Mouse (Mus musculus): Measurements from ENCODE around the gene Cuedc1. TPM values are rescaled to one million over a fixed set of nuclear protein-coding genes. Genes with fewer than 3 reads are reported as not detected.

Gene Cuedc1
- polyA plus RNA-seq (2015; fragmentation: Nextera tagmentation; extraction: Ambion mirVana) = 14.6 and 14.7 TPM in 2 replicates

GRCm38 (mm10) chr11:88098021-88098729, at the start of gene Cuedc1:
Gene Cuedc1, plus strand, starts transcription at chr11:88098058.
- H3K4me1 ChIP-seq (ENCODE audit: insufficient read depth, low read length) = peaks cover 32% of the 10 kb centered on the region
- peak within 1 kb of the TSS; percentile 96 for H3K27ac ChIP-seq (ENCODE audit: low read length)
- peak within 1 kb of the TSS; percentile 97 for H3K9ac ChIP-seq (replicated peaks; ENCODE audit: low read length)
- H3K36me3 ChIP-seq (ENCODE audit: insufficient read depth, low read length) = no peaks in the 10 kb centered on the region
- H3K27me3 ChIP-seq (ENCODE audit: insufficient read depth, low read length) = 0 out of 2 replicates have a peak, but pooled peaks cover 3% of the 10 kb centered on the region
- H3K9me3 ChIP-seq (ENCODE audit: low read length) = no peaks in the 10 kb centered on the region
- ATAC-seq (ENCODE audit: low FRiP score, low TSS enrichment) = no peak
- H3K4me2 ChIP-seq (replicated peaks; ENCODE audit: low read depth, low read length) = peak within 1 kb of the TSS; percentile 70
- 24% methylated on average over 17 of the region's 17 CpGs for WGBS
- H3K4me3 ChIP-seq (ENCODE audit: low read length) = peak within 1 kb of the TSS; percentile 74

DNA sequence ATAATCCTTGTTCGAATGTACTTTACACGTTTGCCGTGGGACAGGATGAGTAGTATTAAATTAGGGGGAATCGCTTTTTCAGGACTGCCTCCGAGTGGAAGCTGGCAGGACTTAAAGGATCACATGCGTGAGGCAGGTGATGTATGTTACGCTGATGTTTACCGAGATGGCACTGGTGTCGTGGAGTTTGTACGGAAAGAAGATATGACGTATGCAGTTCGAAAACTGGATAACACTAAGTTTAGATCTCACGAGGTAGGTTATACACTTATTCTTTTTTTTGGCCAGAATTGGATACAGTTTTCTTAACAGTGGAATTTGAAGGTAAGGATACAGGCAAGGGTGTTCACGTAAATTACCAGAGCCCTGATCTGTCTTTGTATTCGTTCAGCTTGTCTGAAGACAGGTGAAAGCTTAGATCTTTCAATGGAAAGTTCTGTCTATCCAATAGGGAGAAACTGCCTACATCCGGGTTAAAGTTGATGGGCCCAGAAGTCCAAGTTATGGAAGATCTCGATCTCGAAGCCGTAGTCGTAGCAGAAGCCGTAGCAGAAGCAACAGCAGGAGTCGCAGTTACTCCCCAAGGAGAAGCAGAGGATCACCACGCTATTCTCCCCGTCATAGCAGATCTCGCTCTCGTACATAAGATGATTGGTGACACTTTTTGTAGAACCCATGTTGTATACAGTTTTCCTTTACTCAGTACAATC, 48.7 kb upstream of the Cuedc1 start:
- Histone ChIP-seq H3K9ac (replicated peaks; ENCODE audit: low read length) (peak overlapping the region; percentile 99), H3K27me3 (ENCODE audit: insufficient read depth, low read length) (no peaks in the 10 kb centered on the region), H3K4me1 (ENCODE audit: insufficient read depth, low read length) (peaks cover 33% of the 10 kb centered on the region), H3K36me3 (ENCODE audit: insufficient read depth, low read length) (peaks cover 20% of the 10 kb centered on the region; the same call in 1 of the 2 replicates), H3K4me2 (replicated peaks; ENCODE audit: low read depth, low read length) (peak overlapping the region; percentile 95), H3K9me3 (ENCODE audit: low read length) (no peaks in the 10 kb centered on the region), H3K4me3 (ENCODE audit: low read length) (peak overlapping the region; percentile 71), H3K27ac (ENCODE audit: low read length) (0 out of 2 replicates have a peak overlapping the region, but pooled peaks have one; percentile 10)
- WGBS = 14% methylated on average over 26 of the region's 26 CpGs
- no peak for ATAC-seq (ENCODE audit: low FRiP score, low TSS enrichment)

- Histone ChIP-seq H3K9ac (replicated peaks; ENCODE audit: low read length) (peak overlapping the region; percentile 99; the same call in 1 of the 2 replicates), H3K4me1 (ENCODE audit: insufficient read depth, low read length) (peaks cover 33% of the 10 kb centered on the region), H3K9me3 (ENCODE audit: low read length) (no peaks in the 10 kb centered on the region), H3K36me3 (ENCODE audit: insufficient read depth, low read length) (peaks cover 20% of the 10 kb centered on the region; the same call in 1 of the 2 replicates), H3K27ac (ENCODE audit: low read length) (no peak overlapping the region), H3K4me2 (replicated peaks; ENCODE audit: low read depth, low read length) (peak overlapping the region; percentile 95), H3K27me3 (ENCODE audit: insufficient read depth, low read length) (no peaks in the 10 kb centered on the region), H3K4me3 (ENCODE audit: low read length) (peak overlapping the region; percentile 71)
- ATAC-seq (ENCODE audit: low FRiP score, low TSS enrichment) = no peak
Observed at GRCm38 (mm10) chr11:88049732-88050131, 48.1 kb upstream of the Cuedc1 start.

- 81% methylated on average over 4 of the region's 4 CpGs for WGBS
Observed at GRCm38 (mm10) chr11:88052638-88053037, 45.2 kb upstream of the Cuedc1 start.

GRCm38 (mm10) chr11:88053821-88054220, 44.0 kb upstream of the Cuedc1 start:
- Histone ChIP-seq H3K27me3 (ENCODE audit: insufficient read depth, low read length) (no peaks in the 10 kb centered on the region), H3K4me3 (ENCODE audit: low read length) (no peak overlapping the region), H3K9me3 (ENCODE audit: low read length) (no peaks in the 10 kb centered on the region), H3K4me1 (ENCODE audit: insufficient read depth, low read length) (peaks cover 25% of the 10 kb centered on the region), H3K36me3 (ENCODE audit: insufficient read depth, low read length) (peaks cover 19% of the 10 kb centered on the region; the same call in 1 of the 2 replicates), H3K4me2 (replicated peaks; ENCODE audit: low read depth, low read length) (no peak overlapping the region), H3K9ac (replicated peaks; ENCODE audit: low read length) (no peak overlapping the region), H3K27ac (ENCODE audit: low read length) (no peak overlapping the region)
- peak; percentile 39; the same call in 1 of the 2 replicates for ATAC-seq (ENCODE audit: low FRiP score, low TSS enrichment)
- WGBS = 65% methylated on average over 3 of the region's 3 CpGs

More at GRCm38 (mm10) chr11:88052638-88053037, 45.2 kb upstream of the Cuedc1 start:
- no peaks in the 10 kb centered on the region for H3K9me3 ChIP-seq (ENCODE audit: low read length)
- H3K9ac ChIP-seq (replicated peaks; ENCODE audit: low read length) = no peak overlapping the region
- no peak overlapping the region for H3K27ac ChIP-seq (ENCODE audit: low read length)
- H3K4me3 ChIP-seq (ENCODE audit: low read length) = no peak overlapping the region
- no peaks in the 10 kb centered on the region for H3K27me3 ChIP-seq (ENCODE audit: insufficient read depth, low read length)
- H3K4me1 ChIP-seq (ENCODE audit: insufficient read depth, low read length) = peaks cover 25% of the 10 kb centered on the region
- no peak for ATAC-seq (ENCODE audit: low FRiP score, low TSS enrichment)
- H3K36me3 ChIP-seq (ENCODE audit: insufficient read depth, low read length) = peaks cover 20% of the 10 kb centered on the region; the same call in 1 of the 2 replicates
- no peak overlapping the region for H3K4me2 ChIP-seq (replicated peaks; ENCODE audit: low read depth, low read length)

GRCm38 (mm10) chr11:88054589-88054988, 43.3 kb upstream of the Cuedc1 start:
- H3K9me3 ChIP-seq (ENCODE audit: low read length) = no peaks in the 10 kb centered on the region
- peaks cover 12% of the 10 kb centered on the region; the same call in 1 of the 2 replicates for H3K36me3 ChIP-seq (ENCODE audit: insufficient read depth, low read length)
- H3K4me3 ChIP-seq (ENCODE audit: low read length) = no peak overlapping the region
- WGBS = 74% methylated on average over 1 of the region's 1 CpGs
- no peak for ATAC-seq (ENCODE audit: low FRiP score, low TSS enrichment)
- H3K4me2 ChIP-seq (replicated peaks; ENCODE audit: low read depth, low read length) = no peak overlapping the region
- H3K27ac ChIP-seq (ENCODE audit: low read length) = no peak overlapping the region
- peaks cover 17% of the 10 kb centered on the region for H3K4me1 ChIP-seq (ENCODE audit: insufficient read depth, low read length)
- no peaks in the 10 kb centered on the region for H3K27me3 ChIP-seq (ENCODE audit: insufficient read depth, low read length)
- no peak overlapping the region for H3K9ac ChIP-seq (replicated peaks; ENCODE audit: low read length)

- no peak overlapping the region for H3K9ac ChIP-seq (replicated peaks; ENCODE audit: low read length)
- no peak overlapping the region for H3K4me2 ChIP-seq (replicated peaks; ENCODE audit: low read depth, low read length)
- ATAC-seq (ENCODE audit: low FRiP score, low TSS enrichment) = no peak
- no peak overlapping the region for H3K27ac ChIP-seq (ENCODE audit: low read length)
- H3K36me3 ChIP-seq (ENCODE audit: insufficient read depth, low read length) = peaks cover 7% of the 10 kb centered on the region; the same call in 1 of the 2 replicates
- H3K4me1 ChIP-seq (ENCODE audit: insufficient read depth, low read length) = peaks cover 9% of the 10 kb centered on the region
- no peak overlapping the region for H3K4me3 ChIP-seq (ENCODE audit: low read length)
- H3K27me3 ChIP-seq (ENCODE audit: insufficient read depth, low read length) = no peaks in the 10 kb centered on the region
- H3K9me3 ChIP-seq (ENCODE audit: low read length) = no peaks in the 10 kb centered on the region
- WGBS = 83% methylated on average over 2 of the region's 2 CpGs
Observed at GRCm38 (mm10) chr11:88055777-88056176, 42.1 kb upstream of the Cuedc1 start.

DNA sequence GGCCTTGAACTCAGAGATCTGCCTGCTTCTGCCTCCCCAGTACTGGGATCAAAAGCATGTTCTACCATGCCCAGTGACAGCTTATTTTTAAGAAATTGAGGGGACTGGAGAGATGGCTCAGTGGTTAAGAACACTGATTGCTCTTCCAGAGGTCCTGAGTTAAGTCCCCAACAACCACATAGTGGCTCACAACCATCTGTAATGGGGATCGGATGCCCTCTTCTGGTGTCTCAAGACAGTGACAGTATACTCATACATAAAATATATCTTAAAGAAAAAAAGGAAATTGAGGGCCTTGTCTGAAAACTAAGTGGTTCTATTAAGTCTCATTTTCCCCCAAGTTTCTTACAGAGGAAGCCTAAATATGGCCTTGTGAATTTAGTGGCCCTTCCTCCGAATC, 40.1 kb upstream of the Cuedc1 start:
- Histone ChIP-seq H3K27ac (ENCODE audit: low read length) (no peak overlapping the region), H3K36me3 (ENCODE audit: insufficient read depth, low read length) (0 out of 2 replicates have a peak, but pooled peaks cover 3% of the 10 kb centered on the region), H3K9ac (replicated peaks; ENCODE audit: low read length) (no peak overlapping the region), H3K9me3 (ENCODE audit: low read length) (no peaks in the 10 kb centered on the region), H3K4me3 (ENCODE audit: low read length) (no peak overlapping the region), H3K4me1 (ENCODE audit: insufficient read depth, low read length) (no peaks in the 10 kb centered on the region), H3K27me3 (ENCODE audit: insufficient read depth, low read length) (no peaks in the 10 kb centered on the region), H3K4me2 (replicated peaks; ENCODE audit: low read depth, low read length) (no peak overlapping the region)
- 64% methylated on average over 2 of the region's 2 CpGs for WGBS
- no peak for ATAC-seq (ENCODE audit: low FRiP score, low TSS enrichment)

DNA sequence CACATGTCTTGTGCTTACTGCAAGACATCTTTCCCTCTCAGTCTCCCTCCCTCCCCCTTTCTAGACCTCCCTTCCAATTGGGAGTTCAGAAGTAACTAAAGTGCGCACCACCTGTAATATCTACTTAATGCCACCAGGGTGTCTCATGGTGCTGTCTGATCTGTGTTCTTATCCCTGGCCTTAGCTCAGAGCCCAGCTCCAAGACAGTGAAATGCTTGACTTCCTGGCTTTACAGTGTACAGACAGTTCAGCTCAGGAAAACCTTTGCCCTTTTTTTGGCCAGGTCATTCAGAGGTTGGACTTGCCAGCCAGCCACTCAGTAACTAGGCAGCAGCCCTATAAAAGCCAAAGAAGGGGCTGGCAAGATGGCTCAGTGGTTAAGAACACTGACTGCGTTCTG, 38.7 kb upstream of the Cuedc1 start:
- no peaks in the 10 kb centered on the region for H3K36me3 ChIP-seq (ENCODE audit: insufficient read depth, low read length)
- WGBS = 55% methylated on average over 2 of the region's 2 CpGs
- no peak overlapping the region for H3K4me3 ChIP-seq (ENCODE audit: low read length)
- ATAC-seq (ENCODE audit: low FRiP score, low TSS enrichment) = peak; percentile 85; the same call in 1 of the 2 replicates
- H3K4me1 ChIP-seq (ENCODE audit: insufficient read depth, low read length) = no peaks in the 10 kb centered on the region
- H3K4me2 ChIP-seq (replicated peaks; ENCODE audit: low read depth, low read length) = no peak overlapping the region
- no peak overlapping the region for H3K27ac ChIP-seq (ENCODE audit: low read length)
- H3K9ac ChIP-seq (replicated peaks; ENCODE audit: low read length) = no peak overlapping the region
- H3K27me3 ChIP-seq (ENCODE audit: insufficient read depth, low read length) = no peaks in the 10 kb centered on the region
- H3K9me3 ChIP-seq (ENCODE audit: low read length) = no peaks in the 10 kb centered on the region
